Mouse (Mus musculus) neural tube, embryonic 13.5 days (tissue): ENCODE data around the gene Fam222b. TPM values are rescaled to one million over a fixed set of nuclear protein-coding genes. Genes with fewer than 3 reads are reported as not detected.
A peak's percentile ranks its signal among the peaks of the same experiment; 100 is the strongest.

Source experiments
- ATAC-seq: fragments of 200-750 bp; cut with Nextera tagmentation; 2 replicates; pipeline ENCODE4 v1.8.0; 2017; ENCODE audit warnings: low read depth, mild to moderate bottlenecking, moderate TSS enrichment, moderate library complexity
- H3K27ac ChIP-seq: fragments of 300-500 bp; sonication (generic); replicated peaks from 2 replicates; pipeline ENCODE4 v1.5.1; 2015; ENCODE audit warnings: moderate library complexity, mild to moderate bottlenecking, inconsistent platforms
- H3K27me3 ChIP-seq: fragments of 300-500 bp; sonication (generic); 2 replicates; pipeline ENCODE4 v1.6.1; 2015; ENCODE audit warnings: mild to moderate bottlenecking, inconsistent platforms
- H3K36me3 ChIP-seq: fragments of 300-500 bp; sonication (generic); 2 replicates; pipeline ENCODE4 v1.6.1; 2015; ENCODE audit warnings: mild to moderate bottlenecking, inconsistent platforms
- H3K4me1 ChIP-seq: fragments of 300-500 bp; sonication (generic); replicated peaks from 2 replicates; pipeline ENCODE4 v1.6.1; 2015; ENCODE audit warnings: inconsistent platforms
- H3K4me2 ChIP-seq: fragments of 300-500 bp; sonication (generic); 2 replicates; pipeline ENCODE4 v1.6.1; 2015; ENCODE audit warnings: inconsistent platforms, mild to moderate bottlenecking, moderate library complexity
- H3K4me3 ChIP-seq: fragments of 300-500 bp; sonication (generic); 2 replicates; pipeline ENCODE4 v1.5.1; 2015; ENCODE audit warnings: mild to moderate bottlenecking, inconsistent platforms
- H3K9ac ChIP-seq: fragments of 300-500 bp; sonication (generic); 2 replicates; pipeline ENCODE4 v1.6.1; 2015; ENCODE audit warnings: moderate library complexity, mild to moderate bottlenecking, inconsistent platforms
- H3K9me3 ChIP-seq: fragments of 300-500 bp; sonication (generic); 2 replicates; pipeline ENCODE4 v1.6.1; 2016; ENCODE audit warnings: inconsistent platforms
- WGBS: fragments of 180-500 bp; shearing (Covaris S2); methylation state at CpG from one replicate; pipeline ENCODE4 v1.1.7; 2015; 5-methylcytosine and 5-hydroxymethylcytosine counted together
- polyA plus RNA-seq: library from polyadenylated mRNA; unstranded; fragments of >200 nt; fragmentation: Nextera tagmentation; extraction: Ambion mirVana; gene quantifications from 2 replicates; pipeline ENCODE4 v1.2.1, GENCODE M21; 2015

Fam222b gene
- polyA plus RNA-seq, 1 experiment from 2014 or later, result 28.8 TPM

GRCm38 (mm10) chr11:78097077-78097476, 2.6 kb downstream of the Fam222b start:
- Histone ChIP-seq H3K27me3 (no peaks in the 10 kb centered on the region), H3K27ac (peak overlapping the region; percentile 42; the same call in 1 of the 2 replicates), H3K4me3 (peak overlapping the region; percentile 16; the same call in 1 of the 2 replicates), H3K9ac (peak overlapping the region; percentile 61), H3K4me2 (peak overlapping the region; percentile 68), H3K36me3 (peaks cover 3% of the 10 kb centered on the region; the same call in 1 of the 2 replicates), H3K9me3 (no peaks in the 10 kb centered on the region), H3K4me1 (peaks cover 40% of the 10 kb centered on the region)
- no peak for ATAC-seq
- WGBS, result 41% methylated on average over 3 of the region's 3 CpGs

- H3K9ac ChIP-seq, result no peak overlapping the region
- H3K4me2 ChIP-seq, result no peak overlapping the region
- no peak overlapping the region for H3K27ac ChIP-seq
- H3K9me3 ChIP-seq, result no peaks in the 10 kb centered on the region
- peaks cover 6% of the 10 kb centered on the region; the same call in 1 of the 2 replicates for H3K36me3 ChIP-seq
- peaks cover 33% of the 10 kb centered on the region for H3K4me1 ChIP-seq
- WGBS, result 94% methylated on average over 11 of the region's 11 CpGs
- H3K27me3 ChIP-seq, result no peaks in the 10 kb centered on the region
- H3K4me3 ChIP-seq, result no peak overlapping the region
- ATAC-seq, result no peak
Observed at GRCm38 (mm10) chr11:78100746-78101145, 6.3 kb downstream of the Fam222b start.

- Histone ChIP-seq H3K4me1 (peaks cover 19% of the 10 kb centered on the region), H3K4me2 (no peak overlapping the region), H3K9ac (no peak overlapping the region), H3K36me3 (peaks cover 12% of the 10 kb centered on the region), H3K27me3 (no peaks in the 10 kb centered on the region), H3K27ac (no peak overlapping the region), H3K4me3 (no peak overlapping the region), H3K9me3 (no peaks in the 10 kb centered on the region)
- WGBS, result 83% methylated on average over 5 of the region's 5 CpGs
- ATAC-seq, result no peak
Observed at GRCm38 (mm10) chr11:78102142-78102541, 7.7 kb downstream of the Fam222b start.

DNA sequence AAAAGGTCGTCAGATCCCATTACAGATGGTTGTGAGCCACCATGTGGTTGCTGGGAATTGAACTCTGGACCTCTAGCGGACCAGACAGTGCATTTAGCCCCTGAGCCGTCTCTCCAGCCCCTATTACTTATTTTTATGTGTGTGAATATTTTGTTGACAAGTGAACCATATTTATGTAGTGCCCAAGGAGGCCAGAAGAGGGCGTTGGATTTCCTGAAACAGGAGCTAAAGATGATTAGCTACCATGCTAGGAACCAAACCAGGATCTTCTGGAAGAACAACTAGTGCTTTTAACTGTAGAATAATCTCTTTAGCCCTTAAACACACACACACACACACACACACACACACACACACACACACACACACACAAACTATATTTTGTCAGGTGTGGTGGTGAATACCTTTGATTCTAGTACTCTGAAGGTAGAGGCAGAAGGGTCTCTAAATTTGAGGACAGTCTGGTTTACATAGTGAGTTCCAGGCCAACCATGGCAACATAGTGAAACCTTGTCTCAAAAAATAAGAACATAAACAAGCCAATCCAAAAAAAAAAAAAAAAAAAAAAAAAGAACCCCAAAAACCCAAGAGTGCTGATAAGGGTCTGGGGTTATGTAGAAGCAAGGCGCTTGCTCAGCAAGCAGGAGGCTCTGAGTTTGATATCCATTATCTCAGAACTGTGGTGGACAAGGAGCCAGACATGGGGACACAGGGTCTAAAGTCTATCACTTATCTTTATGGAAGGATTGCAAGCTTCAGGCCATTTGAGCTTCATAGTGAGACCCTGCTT, 8.7 kb downstream of the Fam222b start:
- H3K27ac ChIP-seq, result no peak overlapping the region
- 70% methylated on average over 5 of the region's 5 CpGs for WGBS

DNA sequence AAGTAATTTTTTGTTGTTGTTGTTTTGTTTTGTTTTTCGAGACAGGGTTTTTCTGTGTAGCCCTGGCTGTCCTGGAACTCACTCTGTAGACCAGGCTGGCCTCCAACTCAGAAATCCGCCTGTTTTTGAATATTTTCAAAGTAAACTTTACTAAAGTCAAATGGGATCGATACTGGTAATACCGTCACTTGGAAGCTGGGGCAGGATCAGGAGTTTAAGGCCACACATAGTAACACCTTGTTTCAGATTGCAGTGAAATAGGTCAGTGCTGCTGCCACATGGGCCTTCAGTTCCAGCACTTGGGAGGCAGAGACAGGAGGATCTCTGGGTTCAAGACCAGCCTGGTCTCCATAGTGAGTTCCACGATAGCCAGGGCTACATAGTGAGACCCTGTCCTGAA, 10.0 kb downstream of the Fam222b start:
- WGBS, result 95% methylated on average over 5 of the region's 5 CpGs

More for the DNA sequence above, 8.7 kb downstream of the Fam222b start:
- peaks cover 9% of the 10 kb centered on the region; the same call in 1 of the 2 replicates for H3K4me1 ChIP-seq
- no peak overlapping the region for H3K4me2 ChIP-seq
- no peak overlapping the region for H3K9ac ChIP-seq
- no peaks in the 10 kb centered on the region for H3K27me3 ChIP-seq
- peaks cover 22% of the 10 kb centered on the region for H3K36me3 ChIP-seq
- no peak for ATAC-seq
- H3K9me3 ChIP-seq, result 0 out of 2 replicates have a peak, but pooled peaks cover 4% of the 10 kb centered on the region
- H3K4me3 ChIP-seq, result no peak overlapping the region

DNA sequence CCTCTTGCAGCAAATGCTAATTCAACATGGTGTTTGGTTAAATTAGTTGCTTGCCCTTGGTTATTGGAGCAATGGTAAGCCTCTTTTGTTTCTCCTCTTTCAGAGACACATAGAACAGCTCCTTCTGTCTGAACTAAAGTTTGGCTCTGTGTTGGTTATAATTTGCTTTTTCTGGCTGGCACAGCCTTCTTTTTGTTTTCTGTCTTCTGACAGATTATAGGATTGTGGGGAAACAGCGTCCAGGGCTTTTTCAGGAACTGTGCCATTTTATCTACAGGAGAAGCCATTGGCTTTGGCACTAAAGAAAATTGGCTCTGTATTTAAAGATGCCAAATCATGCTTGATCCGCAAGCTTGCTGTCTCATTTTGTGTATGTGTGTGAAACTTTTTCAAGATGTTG, 19.2 kb downstream of the Fam222b start:
- H3K9me3 ChIP-seq, result no peaks in the 10 kb centered on the region
- H3K4me2 ChIP-seq, result 0 out of 2 replicates have a peak overlapping the region, but pooled peaks have one; percentile 74
- no peaks in the 10 kb centered on the region for H3K36me3 ChIP-seq
- ATAC-seq, result no peak
- H3K4me3 ChIP-seq, result no peak overlapping the region
- 0 out of 2 replicates have a peak overlapping the region, but pooled peaks have one; percentile 97 for H3K27ac ChIP-seq
- peaks cover 61% of the 10 kb centered on the region for H3K4me1 ChIP-seq
- H3K9ac ChIP-seq, result no peak overlapping the region
- H3K27me3 ChIP-seq, result no peaks in the 10 kb centered on the region
- WGBS, result 65% methylated on average over 2 of the region's 2 CpGs

More for the DNA sequence above, 10.0 kb downstream of the Fam222b start:
- Histone ChIP-seq H3K36me3 (peaks cover 21% of the 10 kb centered on the region), H3K4me1 (peaks cover 6% of the 10 kb centered on the region; the same call in 1 of the 2 replicates), H3K9ac (no peak overlapping the region), H3K9me3 (0 out of 2 replicates have a peak, but pooled peaks cover 4% of the 10 kb centered on the region), H3K27ac (no peak overlapping the region), H3K27me3 (no peaks in the 10 kb centered on the region), H3K4me2 (no peak overlapping the region), H3K4me3 (no peak overlapping the region)
- no peak for ATAC-seq

- 10% methylated on average over 19 of the region's 19 CpGs for WGBS
- peak overlapping the region; percentile 80 for H3K4me3 ChIP-seq
- H3K27me3 ChIP-seq, result no peaks in the 10 kb centered on the region
- H3K9me3 ChIP-seq, result no peaks in the 10 kb centered on the region
- H3K9ac ChIP-seq, result peak overlapping the region; percentile 86
- H3K36me3 ChIP-seq, result no peaks in the 10 kb centered on the region
- peak overlapping the region; percentile 74 for H3K4me2 ChIP-seq
- ATAC-seq, result no peak
- peaks cover 64% of the 10 kb centered on the region for H3K4me1 ChIP-seq
- H3K27ac ChIP-seq, result peak overlapping the region; percentile 97
Observed at GRCm38 (mm10) chr11:78114676-78115366, 20.4 kb downstream of the Fam222b start.

DNA sequence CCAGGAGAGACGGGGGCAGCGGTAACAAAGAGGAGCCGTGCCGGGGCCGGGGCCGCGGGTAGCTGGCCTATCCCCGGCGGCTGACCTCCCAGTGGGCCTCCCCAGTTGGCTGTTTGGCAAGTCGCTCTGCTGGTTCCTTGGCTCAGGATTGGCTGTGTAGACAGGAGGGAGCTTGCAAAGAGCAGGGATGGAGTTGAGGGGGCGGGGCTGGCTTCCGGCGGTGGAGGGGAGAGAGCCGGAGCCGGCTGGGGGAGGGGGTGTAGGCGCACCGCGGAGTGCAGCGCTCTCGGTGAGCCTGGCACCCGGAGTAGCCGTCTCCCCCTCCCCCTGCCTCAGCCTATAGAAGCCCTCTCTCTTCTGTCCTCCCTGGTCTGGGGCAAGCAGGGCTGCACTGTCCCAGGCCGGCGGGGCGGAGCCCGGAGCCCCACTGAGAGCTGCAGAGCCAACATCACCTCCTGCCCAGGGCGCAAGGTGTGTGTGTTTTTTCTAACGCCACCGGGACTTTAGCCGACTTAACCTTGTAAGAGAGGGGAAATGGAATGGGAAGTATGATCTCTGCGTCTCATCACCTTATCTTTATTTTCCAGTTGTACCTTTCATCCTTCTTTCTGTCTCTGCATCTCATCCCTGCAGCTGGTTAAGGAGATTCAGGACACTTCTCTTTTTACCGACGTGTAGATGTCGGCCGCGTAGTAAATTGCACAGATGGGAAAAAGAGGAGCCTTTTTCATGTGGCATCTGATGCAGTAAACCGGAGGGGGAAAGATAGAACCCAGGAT, 21.1 kb downstream of the Fam222b start:
- peak; percentile 100 for ATAC-seq
- H3K4me1 ChIP-seq, result peaks cover 68% of the 10 kb centered on the region
- H3K9ac ChIP-seq, result peak overlapping the region; percentile 86
- H3K27ac ChIP-seq, result peak overlapping the region; percentile 97
- no peaks in the 10 kb centered on the region for H3K27me3 ChIP-seq
- 2% methylated on average over 37 of the region's 37 CpGs for WGBS
- H3K36me3 ChIP-seq, result no peaks in the 10 kb centered on the region
- H3K9me3 ChIP-seq, result no peaks in the 10 kb centered on the region
- H3K4me3 ChIP-seq, result peak overlapping the region; percentile 80
- H3K4me2 ChIP-seq, result peak overlapping the region; percentile 74

DNA sequence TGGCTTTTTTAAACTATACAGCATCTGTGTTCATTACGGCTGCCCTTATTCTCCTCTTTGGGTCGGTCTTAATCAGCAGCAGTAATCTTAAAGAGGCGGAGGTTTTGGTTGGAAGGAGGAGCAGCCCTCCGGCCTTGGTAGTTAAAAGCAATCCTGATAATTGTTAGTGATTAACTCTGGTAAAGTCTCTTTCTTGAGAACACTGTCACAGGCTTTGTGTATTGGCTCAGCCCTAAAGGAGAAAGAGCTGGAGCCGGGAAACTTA, 21.6 kb downstream of the Fam222b start:
- WGBS, result 7% methylated on average over 5 of the region's 5 CpGs
- no peaks in the 10 kb centered on the region for H3K9me3 ChIP-seq
- H3K27ac ChIP-seq, result peak overlapping the region; percentile 97
- no peaks in the 10 kb centered on the region for H3K27me3 ChIP-seq
- H3K4me3 ChIP-seq, result peak overlapping the region; percentile 80
- peak overlapping the region; percentile 74 for H3K4me2 ChIP-seq
- ATAC-seq, result no peak
- peaks cover 73% of the 10 kb centered on the region for H3K4me1 ChIP-seq
- H3K36me3 ChIP-seq, result no peaks in the 10 kb centered on the region
- H3K9ac ChIP-seq, result peak overlapping the region; percentile 86

- Histone ChIP-seq H3K36me3 (no peaks in the 10 kb centered on the region), H3K27me3 (no peaks in the 10 kb centered on the region), H3K9me3 (no peaks in the 10 kb centered on the region), H3K9ac (no peak overlapping the region), H3K27ac (no peak overlapping the region), H3K4me2 (no peak overlapping the region), H3K4me3 (no peak overlapping the region), H3K4me1 (peaks cover 76% of the 10 kb centered on the region)
- no peak for ATAC-seq
Observed at GRCm38 (mm10) chr11:78118467-78118866, 24.0 kb downstream of the Fam222b start.

- Histone ChIP-seq H3K36me3 (no peaks in the 10 kb centered on the region), H3K4me1 (peaks cover 64% of the 10 kb centered on the region), H3K9ac (no peak overlapping the region), H3K4me3 (no peak overlapping the region), H3K27ac (no peak overlapping the region), H3K9me3 (no peaks in the 10 kb centered on the region), H3K4me2 (no peak overlapping the region), H3K27me3 (no peaks in the 10 kb centered on the region)
- WGBS, result 80% methylated on average over 8 of the region's 8 CpGs
- no peak for ATAC-seq
Observed at GRCm38 (mm10) chr11:78119898-78120297, 25.4 kb downstream of the Fam222b start.

DNA sequence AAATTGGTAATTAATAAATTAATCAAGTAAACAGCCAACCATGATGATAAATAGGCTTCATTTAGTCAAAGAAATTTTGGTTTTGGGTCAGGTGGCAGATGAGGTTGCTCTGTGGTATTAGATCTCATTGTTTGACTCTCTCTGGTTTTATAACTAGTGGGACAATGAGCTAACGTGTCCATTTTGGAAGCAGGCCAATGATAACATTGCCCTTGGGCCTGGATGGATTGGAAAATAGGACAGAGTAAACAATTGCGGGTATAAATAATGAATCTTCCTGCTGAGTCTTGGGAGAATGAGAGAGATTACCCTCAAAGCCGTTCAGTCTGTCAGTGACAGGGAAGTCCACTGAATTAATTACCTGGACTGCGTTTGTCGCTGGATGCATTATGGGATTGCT, 26.7 kb downstream of the Fam222b start:
- peak overlapping the region; percentile 39; the same call in 1 of the 2 replicates for H3K27ac ChIP-seq

More for the DNA sequence above, 26.7 kb downstream of the Fam222b start:
- H3K27me3 ChIP-seq, result no peaks in the 10 kb centered on the region
- no peak overlapping the region for H3K4me2 ChIP-seq
- H3K9ac ChIP-seq, result no peak overlapping the region
- no peaks in the 10 kb centered on the region for H3K9me3 ChIP-seq
- no peak overlapping the region for H3K4me3 ChIP-seq
- no peaks in the 10 kb centered on the region for H3K36me3 ChIP-seq
- WGBS, result 32% methylated on average over 5 of the region's 5 CpGs
- no peak for ATAC-seq
- peaks cover 69% of the 10 kb centered on the region for H3K4me1 ChIP-seq
